Mouse (Mus musculus) bone marrow, adult 2 months (tissue): ENCODE data around the gene Dtymk. TPM values are rescaled to one million over a fixed set of nuclear protein-coding genes. Genes with fewer than 3 reads are reported as not detected.
"Not testable (repeated sequence)": the region's sequence is repeated elsewhere in the genome, so short reads cannot be mapped to it uniquely, and the experiment has no call there.

Experiments used
- H3K27ac ChIP-seq: fragments of 200-500 bp; 2 replicates; pipeline ENCODE4 v1.5.1; 2012; ENCODE audit warnings: low read depth, mild to moderate bottlenecking, control low read depth, inconsistent platforms, low read length; ENCODE audit not compliant: control insufficient read depth, poor library complexity, insufficient read depth
- H3K4me1 ChIP-seq: fragments of 200-500 bp; 2 replicates; pipeline ENCODE4 v1.6.1; 2011; ENCODE audit warnings: low read length; ENCODE audit not compliant: control insufficient read depth, insufficient read depth
- H3K4me3 ChIP-seq: fragments of 200-500 bp; replicated peaks from 2 replicates; pipeline ENCODE3; 2011; ENCODE audit warnings: mild to moderate bottlenecking, low read depth, low read length, control low read depth; ENCODE audit not compliant: control insufficient read depth
- CTCF ChIP-seq: fragments of 200-500 bp; IDR thresholded peaks from 2 replicates; pipeline ENCODE4 v1.5.1; 2011; ENCODE audit warnings: low read length, control low read depth; ENCODE audit not compliant: control insufficient read depth, insufficient read depth
- POLR2A ChIP-seq: fragments of 200-500 bp; IDR thresholded peaks from 2 replicates; pipeline ENCODE4 v1.6.1; 2011; ENCODE audit warnings: low read depth, mild to moderate bottlenecking, control low read depth, low read length, borderline replicate concordance; ENCODE audit not compliant: control insufficient read depth
- WGBS: fragments of 180-500 bp; shearing (Covaris S2); methylation state at CpG from one replicate; pipeline ENCODE4 v1.1.7; 2018; 5-methylcytosine and 5-hydroxymethylcytosine counted together
- polyA plus RNA-seq: library from polyadenylated mRNA; stranded (reverse); fragments of >200 nt; gene quantifications from 2 replicates; pipeline ENCODE4 v1.2.4, GENCODE M21; 2011; ENCODE audit warnings: low replicate concordance; ENCODE audit not compliant: missing spikeins, insufficient read depth, insufficient read length

The Dtymk gene
- 122 and 128 TPM in 2 replicates for polyA plus RNA-seq

DNA sequence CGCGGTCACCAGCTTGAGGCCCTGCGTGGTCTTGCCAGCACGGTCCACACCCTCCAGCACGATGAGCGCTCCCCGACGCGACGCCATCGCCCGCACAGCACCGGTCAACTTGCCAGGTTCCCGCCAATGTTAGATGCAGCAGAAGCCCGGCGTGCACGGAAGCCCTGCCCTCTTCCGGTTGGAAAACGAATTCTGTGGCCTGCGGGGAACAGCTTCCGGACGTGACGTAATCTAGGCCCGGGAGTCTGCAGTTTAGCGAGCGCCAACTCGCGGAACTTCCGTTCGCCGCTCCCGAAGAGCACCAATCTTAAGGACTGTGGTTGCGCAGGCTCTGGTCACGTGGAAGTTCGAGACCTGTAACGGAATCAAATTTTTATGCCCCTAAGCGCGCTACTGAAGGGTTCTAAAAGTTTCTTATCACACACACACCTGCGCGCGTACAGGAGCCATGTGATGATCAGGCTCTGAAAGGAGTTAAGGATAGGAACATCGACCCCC lies at the start of gene Dtymk:
Dtymk (minus strand) TSS at position 194 of the 498 bp plus-strand sequence.
- TF ChIP-seq POLR2A (peak; percentile 87), CTCF (no peak; the same call in 1 of the 2 replicates)
- WGBS, result under 1% methylated on average over 42 of the region's 42 CpGs
- Histone ChIP-seq H3K27ac (peak within 1 kb of the TSS; percentile 61), H3K4me3 (peak within 1 kb of the TSS; percentile 96), H3K4me1 (peaks cover 7% of the 10 kb centered on the region)

DNA sequence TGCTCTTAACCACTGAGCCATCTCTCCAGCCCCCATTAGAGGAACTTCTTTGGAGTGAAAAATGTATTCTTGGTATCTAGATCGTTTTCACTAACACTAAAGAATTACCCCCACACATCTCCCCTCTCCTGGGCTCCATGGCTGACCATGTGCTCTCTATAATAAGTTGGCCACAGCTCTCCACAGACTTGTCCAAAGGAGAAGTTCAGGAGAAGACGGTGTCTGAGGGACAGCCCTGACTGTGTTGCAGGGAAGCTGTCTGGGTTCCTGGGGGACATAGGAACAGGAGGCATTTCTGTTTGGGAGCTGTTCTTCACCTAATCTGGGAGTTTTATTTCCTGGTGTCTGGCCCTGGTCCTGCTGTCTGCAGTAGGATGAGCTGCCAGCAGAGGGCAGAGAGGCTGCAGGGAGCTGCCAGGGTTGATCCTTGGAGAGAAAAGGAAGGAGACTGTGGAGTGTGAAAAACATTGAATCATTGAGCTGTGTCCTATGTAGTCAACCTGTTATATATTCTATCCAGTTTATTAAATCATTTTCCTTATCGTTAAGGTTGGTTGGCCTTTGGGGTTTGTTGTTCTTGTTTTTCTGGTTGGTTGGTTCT lies 44.1 kb upstream of the Dtymk start:
- H3K27ac ChIP-seq, H3K4me3 ChIP-seq: not testable (repeated sequence)
- 79% methylated on average over 3 of the region's 3 CpGs for WGBS

GRCm38 (mm10) chr1:93838569-93838968 lies 36.8 kb upstream of the Dtymk start:
- not testable (repeated sequence) for H3K4me1 ChIP-seq, H3K27ac ChIP-seq, H3K4me3 ChIP-seq
- WGBS, result 89% methylated on average over 8 of the region's 8 CpGs

More for the DNA sequence above, 44.1 kb upstream of the Dtymk start:
- H3K4me1 ChIP-seq, result not testable (repeated sequence)

DNA sequence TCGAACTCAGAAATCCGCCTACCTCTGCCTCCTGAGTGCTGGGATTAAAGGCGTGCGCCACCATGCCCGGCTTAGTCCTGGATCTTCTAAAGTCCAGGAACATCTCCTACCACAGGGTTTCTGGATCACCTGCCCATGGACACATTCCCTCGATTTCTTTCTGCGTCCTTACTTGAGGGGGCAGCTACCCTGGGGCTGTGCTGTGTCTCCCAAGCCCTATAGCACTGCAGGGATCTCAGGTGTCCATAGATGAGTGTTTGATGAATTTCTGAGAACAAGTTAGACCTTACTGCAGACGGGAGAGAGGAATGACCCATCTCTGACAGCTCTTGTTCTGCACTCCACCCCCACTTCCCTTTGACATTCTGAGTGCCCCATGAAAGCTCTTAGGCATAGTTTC lies 35.6 kb upstream of the Dtymk start:
- WGBS, result 92% methylated on average over 8 of the region's 8 CpGs

DNA sequence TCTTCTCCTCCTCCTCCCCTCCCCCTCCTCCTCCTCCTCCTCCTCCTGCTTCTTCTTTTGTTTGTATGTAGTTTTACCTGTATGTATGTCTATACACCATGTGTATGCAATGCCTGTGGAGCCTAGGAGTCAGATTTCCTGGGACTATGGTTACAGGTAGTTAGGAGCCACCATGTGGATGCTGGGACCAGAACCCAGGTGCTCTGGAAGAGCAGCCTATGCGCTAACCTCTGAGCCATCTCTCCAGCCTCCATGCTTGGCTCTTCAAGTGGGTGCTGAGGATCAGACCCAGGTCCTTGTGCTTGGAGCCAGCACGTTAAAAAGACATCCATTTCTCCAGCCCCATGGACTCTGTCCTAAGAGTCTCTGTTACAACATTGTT lies 34.8 kb upstream of the Dtymk start:
- TF ChIP-seq CTCF, result no peak
- no peak for TF ChIP-seq POLR2A
- H3K27ac ChIP-seq, result no peak overlapping the region
- WGBS, result 82% methylated on average over 2 of the region's 2 CpGs
- no peaks in the 10 kb centered on the region for H3K4me1 ChIP-seq
- H3K4me3 ChIP-seq, result no peak overlapping the region

More for the DNA sequence above, 35.6 kb upstream of the Dtymk start:
- TF ChIP-seq POLR2A (no peak), CTCF (no peak)
- no peak overlapping the region for H3K4me3 ChIP-seq
- H3K4me1 ChIP-seq, result no peaks in the 10 kb centered on the region
- no peak overlapping the region for H3K27ac ChIP-seq

GRCm38 (mm10) chr1:93835876-93836531 lies 34.3 kb upstream of the Dtymk start:
- no peak overlapping the region for H3K4me3 ChIP-seq
- H3K4me1 ChIP-seq, result no peaks in the 10 kb centered on the region
- H3K27ac ChIP-seq, result no peak overlapping the region
- TF ChIP-seq POLR2A (no peak), CTCF (no peak)
- WGBS, result 91% methylated on average over 6 of the region's 6 CpGs

- WGBS, result 92% methylated on average over 4 of the region's 4 CpGs
- TF ChIP-seq POLR2A (no peak), CTCF (no peak)
- Histone ChIP-seq H3K4me1 (no peaks in the 10 kb centered on the region), H3K27ac (no peak overlapping the region), H3K4me3 (no peak overlapping the region)
These were observed 33.5 kb upstream of the Dtymk start for GRCm38 (mm10) chr1:93835211-93835610.

DNA sequence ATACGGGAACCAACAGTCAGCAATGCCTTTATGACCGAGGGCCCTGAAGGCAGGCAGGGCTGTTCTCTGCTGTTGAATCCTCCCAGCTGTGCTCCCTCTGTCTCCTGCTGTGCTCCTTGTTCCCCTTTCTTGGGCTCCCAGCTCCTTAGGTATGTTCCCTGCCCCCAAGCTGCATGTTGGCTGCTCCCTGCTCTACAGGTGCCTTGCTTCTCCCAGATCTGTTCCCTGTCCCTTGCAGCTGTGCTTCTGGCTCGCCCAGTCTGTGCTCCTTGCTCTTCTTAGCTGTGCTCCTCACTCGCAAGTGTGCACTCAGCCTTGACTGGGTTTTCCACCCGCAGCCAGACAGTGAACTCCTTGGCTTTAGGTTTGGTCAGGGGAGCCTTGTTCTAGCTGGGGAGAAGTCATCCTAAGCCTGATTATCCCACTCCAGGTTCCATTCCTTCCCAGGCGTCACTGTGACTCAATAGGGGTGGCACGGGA lies 33.0 kb upstream of the Dtymk start:
- no peak overlapping the region for H3K27ac ChIP-seq
- TF ChIP-seq POLR2A, result no peak
- TF ChIP-seq CTCF, result no peak
- no peaks in the 10 kb centered on the region for H3K4me1 ChIP-seq
- 87% methylated on average over 7 of the region's 7 CpGs for WGBS
- no peak overlapping the region for H3K4me3 ChIP-seq

DNA sequence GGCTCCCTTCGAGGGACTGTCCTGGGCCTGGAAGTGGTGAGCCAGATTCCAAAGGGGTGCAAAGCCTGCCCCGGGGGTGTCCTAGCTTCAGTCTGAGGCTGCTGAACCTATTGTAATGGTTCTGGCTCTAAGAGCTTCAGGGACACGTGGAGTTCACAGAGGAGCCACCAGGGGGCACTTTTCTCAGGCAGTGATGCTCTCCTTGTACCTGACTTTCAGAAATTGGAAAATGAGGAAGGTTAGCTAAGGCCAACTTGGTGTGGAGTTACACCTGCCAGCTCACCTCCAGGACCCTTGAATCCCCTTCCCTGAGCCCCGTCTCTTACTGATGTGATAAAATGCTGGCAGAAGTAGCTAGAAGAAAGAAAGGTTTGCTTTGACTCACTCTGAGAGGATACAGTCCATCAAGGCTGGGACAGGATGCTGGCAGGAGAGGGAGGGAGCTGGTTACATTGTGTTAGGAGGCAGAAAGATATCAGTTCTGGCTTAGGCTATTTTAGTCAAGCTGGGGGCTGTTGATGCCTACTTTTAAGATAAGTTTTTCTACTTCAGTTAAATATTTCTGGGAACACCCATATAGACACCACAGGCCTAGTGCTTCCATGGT lies 31.1 kb upstream of the Dtymk start:
- H3K4me3 ChIP-seq, H3K4me1 ChIP-seq, H3K27ac ChIP-seq: not testable (repeated sequence)
- 43% methylated on average over 4 of the region's 4 CpGs for WGBS
